Mouse (Mus musculus) liver, embryonic 14.5 days (tissue): Measurements from ENCODE around the gene Cmtr1.

Source experiments
- CTCF ChIP-seq: IDR thresholded peaks from 2 replicates; pipeline ENCODE4 v1.5.1; 2016; ENCODE audit warnings: antibody characterized with exemption, low read depth, control low read depth
- EP300 ChIP-seq: IDR thresholded peaks from 2 replicates; pipeline ENCODE4 v1.6.1; 2016; ENCODE audit warnings: antibody characterized with exemption, low read depth

- no peak for TF ChIP-seq CTCF
- no peak for TF ChIP-seq EP300
These were observed 22.5 kb upstream of the Cmtr1 start for GRCm38 (mm10) chr17:29637895-29638294.
